Mouse (Mus musculus) brain, embryonic 14.5 days (tissue): ENCODE data around the gene Cd69. TPM values are rescaled to one million over a fixed set of nuclear protein-coding genes. Genes with fewer than 3 reads are reported as not detected.

Source experiments
- DNase-seq: peaks from one replicate; pipeline ENCODE4 v3.0.0-alpha.2; 2011; ENCODE audit warnings: low read depth
- CTCF ChIP-seq: fragments of 200-500 bp; IDR thresholded peaks from 2 replicates; pipeline ENCODE4 v1.5.1; 2012; ENCODE audit warnings: inconsistent platforms, mild to moderate bottlenecking, moderate library complexity, borderline replicate concordance; ENCODE audit not compliant: insufficient read depth, insufficient read length; ENCODE audit errors: extremely low read depth
- POLR2A ChIP-seq: fragments of 200-500 bp; IDR thresholded peaks from 2 replicates; pipeline ENCODE4 v1.6.1; 2012; ENCODE audit warnings: mild to moderate bottlenecking, inconsistent platforms, borderline replicate concordance; ENCODE audit not compliant: poor library complexity, insufficient read depth, insufficient read length, severe bottlenecking; ENCODE audit errors: extremely low read depth
- polyA plus RNA-seq: library from polyadenylated mRNA; depleted of rRNA; stranded (reverse); fragments of >200 nt; gene quantifications from 2 replicates; pipeline ENCODE4 v1.2.3, GENCODE M21; 2012; rRNA removed

Cd69 gene
- polyA plus RNA-seq, 1 experiment = not detected

DNA sequence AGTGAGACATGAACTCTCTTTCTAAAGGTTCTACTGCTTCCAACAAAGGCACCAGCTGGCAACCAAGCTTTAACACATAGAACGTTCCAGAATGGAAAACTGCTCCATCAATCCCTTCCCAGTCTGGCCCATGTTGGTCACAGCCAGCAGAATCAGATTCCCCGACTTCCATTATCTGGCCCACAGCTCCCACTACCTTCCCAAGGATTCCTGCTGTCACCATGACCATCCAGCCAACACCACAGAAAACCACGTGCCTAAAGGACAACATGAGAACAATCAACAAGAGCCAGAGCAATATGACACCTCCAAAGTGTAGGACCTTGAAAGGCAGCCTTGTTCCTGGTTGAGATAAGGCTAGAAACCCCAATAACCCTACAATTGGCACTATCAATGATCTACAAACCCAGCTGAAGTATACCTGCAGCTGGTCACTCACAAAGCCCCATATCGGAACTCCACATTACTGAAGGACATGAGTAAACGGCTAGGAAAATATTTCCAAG is 57.0 kb downstream of the Cd69 start:
- TF ChIP-seq POLR2A (no peak), CTCF (no peak)
- no peak for DNase-seq

Other genes starting within 250 kb of the Cd69 start
- gene Klrb1f, start 229.5 kb downstream of the Cd69 start, polyA plus RNA-seq = 0.10 and 0.15 TPM in 2 replicates
- gene Clec2e, start 174.5 kb downstream of the Cd69 start, polyA plus RNA-seq = 0.06 TPM in 1 of 2 replicates, not detected in the other
- 1.9 and 2.1 TPM in 2 replicates for gene Clec2d, start 94.8 kb downstream of the Cd69 start, polyA plus RNA-seq
- not detected in 2 replicates for gene 4922502D21Rik, start 56.4 kb upstream of the Cd69 start, polyA plus RNA-seq
- gene Clec12a, start 67.3 kb upstream of the Cd69 start, polyA plus RNA-seq = 0.14 and 0.23 TPM in 2 replicates
- gene Clec12b, start 110.4 kb upstream of the Cd69 start, polyA plus RNA-seq = 0.08 and 0.15 TPM in 2 replicates
- gene Clec1b, start 121.9 kb upstream of the Cd69 start, polyA plus RNA-seq = 0.82 and 1.9 TPM in 2 replicates
- 0.28 and 0.33 TPM in 2 replicates for gene Clec9a, start 133.4 kb upstream of the Cd69 start, polyA plus RNA-seq
- gene Clec1a, start 176.6 kb upstream of the Cd69 start, polyA plus RNA-seq = 0.49 and 0.72 TPM in 2 replicates
- not detected in 2 replicates for gene Olr1, start 231.7 kb upstream of the Cd69 start, polyA plus RNA-seq
- gene Tmem52b, start 237.1 kb upstream of the Cd69 start, polyA plus RNA-seq = 0.10 TPM in 1 of 2 replicates, not detected in the other